Mouse (Mus musculus): ENCODE measurements around the gene Hmgn2.

GRCm38 (mm10) chr4:133968150-133968921, at the start of gene Hmgn2:
- no peak for TF ChIP-seq CTCF (IDR thresholded peaks at IDR 0.05; ENCODE audit: borderline replicate concordance, insufficient read depth, low read length)
- TF ChIP-seq POLR2A (IDR thresholded peaks at IDR 0.05; ENCODE audit: low read depth, low read length): 0 out of 2 replicates have a peak, but pooled peaks have one; percentile 4

All from embryonic fibroblast, embryonic 13.5 days (primary cell).